Mouse (Mus musculus) liver, embryonic 15.5 days (tissue): Measurements from ENCODE around the gene Daw1. TPM values are rescaled to one million over a fixed set of nuclear protein-coding genes. Genes with fewer than 3 reads are reported as not detected.

ENCODE experiments used
- ATAC-seq: fragments of 200-750 bp; cut with Nextera tagmentation; 2 replicates; pipeline ENCODE4 v1.8.0; 2017; ENCODE audit warnings: moderate number of reproducible peaks, mild to moderate bottlenecking, moderate library complexity; ENCODE audit not compliant: insufficient read depth
- H3K27ac ChIP-seq: fragments of 300-500 bp; sonication (generic); replicated peaks from 2 replicates; pipeline ENCODE4 v1.5.1; 2015; ENCODE audit warnings: mild to moderate bottlenecking, inconsistent platforms
- H3K27me3 ChIP-seq: fragments of 300-500 bp; sonication (generic); 2 replicates; pipeline ENCODE4 v1.6.1; 2015; ENCODE audit warnings: mild to moderate bottlenecking, inconsistent platforms
- H3K36me3 ChIP-seq: fragments of 300-500 bp; sonication (generic); replicated peaks from 2 replicates; pipeline ENCODE4 v1.6.1; 2015; ENCODE audit warnings: moderate library complexity, mild to moderate bottlenecking, inconsistent platforms
- H3K4me1 ChIP-seq: fragments of 300-500 bp; sonication (generic); replicated peaks from 2 replicates; pipeline ENCODE4 v1.6.1; 2015; ENCODE audit warnings: inconsistent platforms
- H3K4me2 ChIP-seq: fragments of 300-500 bp; sonication (generic); 2 replicates; pipeline ENCODE4 v1.6.1; 2015; ENCODE audit warnings: moderate library complexity, mild to moderate bottlenecking, inconsistent platforms
- H3K4me3 ChIP-seq: fragments of 300-500 bp; sonication (generic); replicated peaks from 2 replicates; pipeline ENCODE4 v1.5.1; 2015; ENCODE audit warnings: mild to moderate bottlenecking, inconsistent platforms
- H3K9ac ChIP-seq: fragments of 300-500 bp; sonication (generic); 2 replicates; pipeline ENCODE4 v1.6.1; 2015; ENCODE audit warnings: moderate library complexity, mild to moderate bottlenecking, inconsistent platforms
- H3K9me3 ChIP-seq: fragments of 300-500 bp; sonication (generic); replicated peaks from 2 replicates; pipeline ENCODE4 v1.6.1; 2016; ENCODE audit warnings: inconsistent platforms
- WGBS: fragments of 180-500 bp; shearing (Covaris S2); methylation state at CpG from one replicate; pipeline ENCODE4 v1.1.7; 2015; ENCODE audit warnings: mixed read lengths; ENCODE audit not compliant: insufficient replicate concordance; 5-methylcytosine and 5-hydroxymethylcytosine counted together
- polyA plus RNA-seq: library from polyadenylated mRNA; unstranded; fragments of >200 nt; fragmentation: Nextera tagmentation; extraction: Ambion mirVana; gene quantifications from 2 replicates; pipeline ENCODE4 v1.2.1, GENCODE M21; 2015

The Daw1 gene
- polyA plus RNA-seq, 1 experiment from 2014 or later, result not detected

DNA sequence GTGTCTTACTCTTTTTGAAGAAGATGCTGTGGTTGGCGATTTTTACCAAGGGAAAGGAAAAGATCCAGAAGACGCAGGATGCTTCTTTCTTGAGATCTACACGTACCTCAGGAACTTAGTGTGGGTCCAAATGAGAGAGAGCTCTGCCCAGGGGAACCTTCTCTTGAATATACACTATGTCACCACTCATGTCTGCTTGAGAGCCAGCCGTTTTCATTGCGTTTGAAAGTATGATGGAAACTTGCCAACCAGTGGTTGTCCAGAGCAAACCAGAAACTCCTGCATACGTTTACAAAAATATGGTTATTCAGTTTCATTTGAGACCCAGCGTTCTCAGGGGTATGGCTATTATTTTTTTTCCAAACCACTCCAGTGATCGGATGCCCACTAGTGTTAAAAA is 18.0 kb upstream of the Daw1 start:
- Histone ChIP-seq H3K9me3 (no peaks in the 10 kb centered on the region), H3K4me2 (no peak overlapping the region), H3K27me3 (no peaks in the 10 kb centered on the region), H3K36me3 (no peaks in the 10 kb centered on the region), H3K4me1 (no peaks in the 10 kb centered on the region), H3K9ac (no peak overlapping the region), H3K27ac (no peak overlapping the region), H3K4me3 (no peak overlapping the region)
- WGBS, result 57% methylated on average over 8 of the region's 8 CpGs
- no peak for ATAC-seq

DNA sequence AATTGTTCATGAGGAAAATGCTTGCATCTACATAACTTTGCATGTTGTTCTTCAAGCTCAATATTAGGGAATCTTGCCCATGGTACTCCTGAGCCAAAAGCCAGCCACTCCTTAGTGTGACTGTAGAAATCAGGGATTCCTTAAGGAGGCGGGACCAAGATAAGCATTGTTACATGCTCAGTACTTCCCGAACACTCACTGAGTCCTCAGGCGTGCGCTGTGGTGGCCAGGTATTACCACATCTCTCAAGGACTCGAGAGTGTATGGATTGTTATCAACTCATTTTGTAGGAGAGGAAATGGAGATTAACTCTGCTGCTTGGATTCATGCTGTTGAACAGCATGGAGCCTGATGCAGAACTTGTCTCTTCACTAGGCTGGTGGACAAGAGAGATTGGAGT is 17.5 kb upstream of the Daw1 start:
- Histone ChIP-seq H3K4me3 (no peak overlapping the region), H3K36me3 (no peaks in the 10 kb centered on the region), H3K27ac (no peak overlapping the region), H3K27me3 (no peaks in the 10 kb centered on the region), H3K9me3 (no peaks in the 10 kb centered on the region), H3K9ac (no peak overlapping the region), H3K4me1 (no peaks in the 10 kb centered on the region), H3K4me2 (no peak overlapping the region)
- ATAC-seq, result no peak
- WGBS, result 65% methylated on average over 5 of the region's 5 CpGs

DNA sequence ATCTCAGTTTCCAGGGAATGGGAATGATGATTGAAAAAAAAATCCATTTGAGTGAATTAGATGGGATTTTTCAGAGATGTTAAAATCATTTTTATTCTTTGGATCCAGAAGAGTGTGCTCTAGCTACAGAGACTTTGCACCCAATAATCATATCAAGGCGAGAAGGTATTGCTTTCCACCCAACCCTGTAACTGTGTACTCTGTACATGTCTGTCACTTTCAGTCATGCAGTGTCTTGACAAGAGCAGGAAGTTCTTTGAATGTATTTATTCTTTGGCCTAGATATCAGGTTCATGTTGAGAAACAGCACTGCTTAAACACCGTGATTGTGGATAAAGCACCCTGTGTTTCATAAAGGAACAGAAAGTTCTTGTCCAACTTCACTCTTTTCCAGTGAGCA is 13.0 kb upstream of the Daw1 start:
- no peaks in the 10 kb centered on the region for H3K36me3 ChIP-seq
- H3K27me3 ChIP-seq, result no peaks in the 10 kb centered on the region
- H3K9me3 ChIP-seq, result no peaks in the 10 kb centered on the region
- no peak overlapping the region for H3K9ac ChIP-seq
- ATAC-seq, result no peak
- no peaks in the 10 kb centered on the region for H3K4me1 ChIP-seq
- WGBS, result 60% methylated on average over 2 of the region's 2 CpGs
- no peak overlapping the region for H3K4me2 ChIP-seq
- no peak overlapping the region for H3K27ac ChIP-seq
- H3K4me3 ChIP-seq, result no peak overlapping the region

DNA sequence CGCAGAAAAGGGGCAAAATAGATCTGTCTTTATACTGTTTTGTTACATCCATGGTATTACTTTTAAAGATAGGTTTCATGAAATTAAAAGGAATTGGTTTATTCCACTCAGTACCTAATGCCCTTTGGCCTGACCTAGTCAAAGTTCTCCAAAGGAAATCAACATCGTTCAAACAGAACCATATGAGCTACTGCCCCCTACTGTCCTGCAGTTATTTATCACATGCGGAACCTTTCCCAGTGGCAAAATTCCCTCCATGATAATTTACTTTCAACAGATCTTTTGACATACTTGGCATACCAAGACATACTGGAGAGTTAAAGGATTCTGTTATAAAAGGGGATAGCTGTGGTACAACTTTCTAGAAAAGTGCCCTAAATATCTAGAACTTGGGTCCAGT is 9.3 kb upstream of the Daw1 start:
- WGBS, result 65% methylated on average over 3 of the region's 3 CpGs
- Histone ChIP-seq H3K9me3 (no peaks in the 10 kb centered on the region), H3K4me1 (no peaks in the 10 kb centered on the region), H3K4me2 (no peak overlapping the region), H3K36me3 (no peaks in the 10 kb centered on the region), H3K9ac (no peak overlapping the region), H3K27me3 (no peaks in the 10 kb centered on the region), H3K4me3 (no peak overlapping the region), H3K27ac (no peak overlapping the region)
- no peak for ATAC-seq

DNA sequence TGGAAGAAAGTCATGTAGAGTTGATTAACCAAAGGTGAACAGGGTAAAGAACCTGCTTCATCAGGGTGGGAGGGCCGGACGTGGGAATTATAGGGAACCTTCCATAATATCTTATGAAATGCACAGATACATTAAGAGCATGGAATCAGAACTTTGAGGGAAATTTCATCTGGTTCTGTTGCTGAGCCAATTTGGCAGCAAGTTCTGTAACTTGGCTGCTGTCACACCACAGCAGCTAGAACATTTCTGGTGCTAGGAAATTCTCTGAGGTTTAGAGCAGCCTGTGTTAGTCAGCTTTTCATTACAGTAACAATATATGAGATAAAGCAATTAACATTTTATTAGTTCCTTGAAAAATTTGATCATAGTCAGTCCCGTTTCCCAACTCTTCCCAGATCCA is 6.6 kb upstream of the Daw1 start:
- H3K4me1 ChIP-seq, result no peaks in the 10 kb centered on the region
- H3K4me2 ChIP-seq, result no peak overlapping the region
- WGBS, result 55% methylated on average over 3 of the region's 3 CpGs
- H3K27me3 ChIP-seq, result no peaks in the 10 kb centered on the region
- H3K9me3 ChIP-seq, result no peaks in the 10 kb centered on the region
- no peaks in the 10 kb centered on the region for H3K36me3 ChIP-seq
- no peak overlapping the region for H3K27ac ChIP-seq
- no peak overlapping the region for H3K4me3 ChIP-seq
- no peak for ATAC-seq
- H3K9ac ChIP-seq, result no peak overlapping the region

DNA sequence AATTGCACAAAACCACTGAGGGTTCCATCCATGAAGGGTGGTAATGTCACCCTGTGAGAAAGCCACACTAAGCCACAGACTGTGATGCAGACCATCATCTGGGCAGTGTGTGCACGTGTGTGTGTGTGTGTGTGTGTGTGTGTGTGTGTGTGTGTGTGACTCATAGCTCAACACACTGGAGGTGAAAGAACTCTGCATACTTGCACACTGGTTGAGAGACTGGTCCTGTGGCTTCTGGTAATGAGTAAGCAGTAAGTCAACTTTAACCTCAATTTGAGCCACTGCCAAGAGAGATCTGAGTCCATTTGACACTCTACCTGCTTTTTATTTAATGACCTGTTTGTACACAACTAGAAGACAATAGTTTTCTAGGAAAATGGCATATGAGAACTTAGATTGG is 2.7 kb upstream of the Daw1 start:
- Histone ChIP-seq H3K27me3 (no peaks in the 10 kb centered on the region), H3K9me3 (no peaks in the 10 kb centered on the region), H3K4me1 (no peaks in the 10 kb centered on the region), H3K4me2 (no peak overlapping the region), H3K36me3 (no peaks in the 10 kb centered on the region), H3K9ac (no peak overlapping the region), H3K4me3 (no peak overlapping the region), H3K27ac (no peak overlapping the region)
- 24% methylated on average over 1 of the region's 1 CpGs for WGBS
- no peak for ATAC-seq

DNA sequence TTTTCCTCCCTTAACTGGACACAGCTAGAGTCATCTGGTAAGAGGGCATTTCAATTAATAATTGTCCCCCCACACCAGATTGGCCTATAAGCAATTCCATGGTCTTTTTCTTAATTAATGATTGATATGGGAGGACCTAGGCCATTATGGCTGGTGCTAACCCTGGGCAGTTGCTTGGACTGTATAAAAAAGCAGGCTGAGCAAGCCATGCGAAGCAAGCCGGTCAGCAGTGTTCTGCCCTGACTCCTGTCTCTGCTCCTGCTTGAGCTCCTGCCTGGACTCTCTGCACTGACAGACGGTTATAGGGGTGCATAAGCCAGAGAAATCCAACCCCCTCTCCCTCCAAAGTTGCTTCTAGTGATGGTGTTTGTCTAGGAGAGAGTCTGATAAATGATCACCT is 2.1 kb downstream of the Daw1 start:
- Histone ChIP-seq H3K27ac (no peak overlapping the region), H3K9ac (no peak overlapping the region), H3K4me3 (no peak overlapping the region), H3K4me1 (no peaks in the 10 kb centered on the region), H3K27me3 (no peaks in the 10 kb centered on the region), H3K9me3 (no peaks in the 10 kb centered on the region), H3K4me2 (no peak overlapping the region), H3K36me3 (no peaks in the 10 kb centered on the region)
- no peak for ATAC-seq
- 60% methylated on average over 3 of the region's 3 CpGs for WGBS

DNA sequence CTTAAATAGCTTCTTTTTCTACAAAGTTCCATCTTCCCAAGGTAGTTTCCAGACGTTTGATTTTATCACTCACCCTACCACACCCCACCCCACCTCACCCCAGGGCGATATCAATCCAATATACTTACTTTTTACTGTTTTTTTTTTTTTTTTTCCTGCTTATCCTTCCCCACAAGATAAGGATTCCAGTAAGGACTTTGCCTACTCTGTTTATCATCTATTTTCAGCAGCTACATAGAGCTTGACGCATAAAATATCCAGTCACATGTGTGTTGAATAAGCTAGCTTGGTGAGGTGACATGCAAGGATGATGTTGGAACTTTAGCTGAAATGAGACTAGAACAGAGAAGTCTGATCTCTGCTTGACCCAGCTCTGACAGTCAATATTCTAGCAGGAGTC is 4.5 kb downstream of the Daw1 start:
- Histone ChIP-seq H3K27ac (no peak overlapping the region), H3K27me3 (no peaks in the 10 kb centered on the region), H3K9me3 (no peaks in the 10 kb centered on the region), H3K4me1 (no peaks in the 10 kb centered on the region), H3K4me3 (no peak overlapping the region), H3K4me2 (no peak overlapping the region), H3K36me3 (no peaks in the 10 kb centered on the region), H3K9ac (no peak overlapping the region)
- 49% methylated on average over 3 of the region's 3 CpGs for WGBS
- ATAC-seq, result no peak

DNA sequence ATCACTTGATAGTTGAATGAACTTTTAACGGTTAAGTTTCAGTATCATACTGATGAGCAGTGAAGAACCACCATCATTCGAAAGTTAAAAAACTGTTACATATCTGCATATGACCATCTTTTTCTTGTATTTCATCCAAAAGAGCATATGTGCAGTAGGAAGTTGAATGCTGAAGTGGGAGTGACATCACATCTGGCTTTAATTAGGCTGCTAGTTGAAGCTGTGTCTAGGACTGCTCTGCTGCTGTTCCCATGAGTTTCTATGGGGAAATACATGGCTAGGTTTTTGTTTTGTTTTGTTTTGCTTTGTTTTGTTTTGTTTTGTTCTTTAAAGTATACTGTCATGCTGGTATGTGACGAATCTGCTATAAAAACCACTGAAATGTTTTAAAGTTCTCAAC is 9.6 kb downstream of the Daw1 start:
- no peaks in the 10 kb centered on the region for H3K9me3 ChIP-seq
- H3K27me3 ChIP-seq, result no peaks in the 10 kb centered on the region
- 52% methylated on average over 3 of the region's 3 CpGs for WGBS
- no peak for ATAC-seq
- H3K9ac ChIP-seq, result no peak overlapping the region
- no peaks in the 10 kb centered on the region for H3K4me1 ChIP-seq
- no peak overlapping the region for H3K4me3 ChIP-seq
- H3K4me2 ChIP-seq, result no peak overlapping the region
- H3K36me3 ChIP-seq, result no peaks in the 10 kb centered on the region
- no peak overlapping the region for H3K27ac ChIP-seq

DNA sequence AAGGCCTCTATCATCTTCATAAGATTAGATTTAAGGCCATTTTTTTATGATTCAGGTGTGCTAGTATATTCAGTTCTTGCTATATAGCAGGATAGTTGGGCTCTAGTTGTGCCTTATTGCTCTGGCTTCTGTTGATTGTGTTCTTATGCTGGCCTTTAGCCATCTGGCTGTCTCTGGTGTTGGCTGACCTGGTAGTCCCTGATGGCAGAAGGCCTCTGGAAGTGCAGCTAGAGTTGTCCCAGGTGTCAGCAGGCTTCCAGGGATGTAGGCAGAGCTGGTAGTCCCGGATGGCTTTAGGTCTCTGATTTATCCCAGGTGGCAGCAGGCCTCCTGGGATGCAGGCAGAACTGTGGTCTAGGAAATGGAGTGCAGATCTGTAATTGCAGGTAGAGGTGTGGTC is 16.4 kb downstream of the Daw1 start:
- Histone ChIP-seq H3K4me3 (no peak overlapping the region), H3K4me2 (no peak overlapping the region), H3K9ac (no peak overlapping the region), H3K9me3 (no peaks in the 10 kb centered on the region), H3K36me3 (no peaks in the 10 kb centered on the region), H3K4me1 (no peaks in the 10 kb centered on the region), H3K27ac (no peak overlapping the region), H3K27me3 (no peaks in the 10 kb centered on the region)
- no peak for ATAC-seq
- WGBS, result 38% methylated on average over 1 of the region's 1 CpGs

DNA sequence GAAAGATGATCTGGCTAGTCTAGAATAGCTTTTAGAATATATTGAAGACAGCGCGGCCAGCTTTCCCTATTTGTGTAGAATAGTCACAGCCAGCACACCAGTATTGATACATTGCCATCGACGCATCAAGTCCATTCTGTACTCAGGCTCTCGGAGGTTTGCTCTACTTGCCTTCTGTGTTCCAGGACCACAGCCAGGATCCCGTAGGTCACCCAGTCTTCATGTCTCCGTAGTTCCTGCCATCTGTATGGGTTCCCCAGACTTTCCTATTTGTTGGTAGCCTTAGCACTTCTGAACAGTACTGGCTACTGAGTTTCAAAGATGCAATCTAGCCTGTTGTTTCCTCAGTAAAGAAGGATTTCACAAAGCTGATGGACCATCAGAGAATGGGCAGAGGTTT is 20.0 kb downstream of the Daw1 start:
- no peak overlapping the region for H3K4me3 ChIP-seq
- H3K27me3 ChIP-seq, result no peaks in the 10 kb centered on the region
- H3K9ac ChIP-seq, result no peak overlapping the region
- H3K4me2 ChIP-seq, result no peak overlapping the region
- 70% methylated on average over 7 of the region's 7 CpGs for WGBS
- no peak overlapping the region for H3K27ac ChIP-seq
- no peaks in the 10 kb centered on the region for H3K9me3 ChIP-seq
- H3K4me1 ChIP-seq, result no peaks in the 10 kb centered on the region
- no peaks in the 10 kb centered on the region for H3K36me3 ChIP-seq
- ATAC-seq, result no peak

DNA sequence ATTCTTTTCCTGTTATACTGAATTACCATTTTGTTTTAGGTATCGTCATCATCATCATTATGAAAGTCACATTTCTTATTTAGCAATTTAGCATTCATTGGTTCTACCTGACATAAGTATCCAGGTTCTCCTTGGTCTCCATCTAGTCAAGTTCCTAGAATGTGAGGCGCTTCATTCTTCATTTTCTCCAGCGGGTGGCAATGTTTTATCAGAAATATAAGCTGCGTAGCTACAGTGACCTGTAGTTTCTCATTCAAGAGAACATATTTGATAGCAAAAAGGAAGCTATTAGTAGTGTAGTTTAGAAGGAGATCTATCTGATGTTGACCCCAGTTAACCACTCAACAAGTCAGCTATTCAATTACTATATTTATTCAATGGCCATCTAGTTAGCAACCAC is 21.9 kb downstream of the Daw1 start:
- H3K27ac ChIP-seq, result no peak overlapping the region
- H3K36me3 ChIP-seq, result no peaks in the 10 kb centered on the region
- H3K27me3 ChIP-seq, result no peaks in the 10 kb centered on the region
- no peak overlapping the region for H3K4me2 ChIP-seq
- H3K4me1 ChIP-seq, result no peaks in the 10 kb centered on the region
- ATAC-seq, result no peak
- 57% methylated on average over 4 of the region's 4 CpGs for WGBS
- H3K9ac ChIP-seq, result no peak overlapping the region
- no peaks in the 10 kb centered on the region for H3K9me3 ChIP-seq
- no peak overlapping the region for H3K4me3 ChIP-seq
